Comparison of ENCODE assay signal across 9 mouse cellular contexts in the genomic region with DNA sequence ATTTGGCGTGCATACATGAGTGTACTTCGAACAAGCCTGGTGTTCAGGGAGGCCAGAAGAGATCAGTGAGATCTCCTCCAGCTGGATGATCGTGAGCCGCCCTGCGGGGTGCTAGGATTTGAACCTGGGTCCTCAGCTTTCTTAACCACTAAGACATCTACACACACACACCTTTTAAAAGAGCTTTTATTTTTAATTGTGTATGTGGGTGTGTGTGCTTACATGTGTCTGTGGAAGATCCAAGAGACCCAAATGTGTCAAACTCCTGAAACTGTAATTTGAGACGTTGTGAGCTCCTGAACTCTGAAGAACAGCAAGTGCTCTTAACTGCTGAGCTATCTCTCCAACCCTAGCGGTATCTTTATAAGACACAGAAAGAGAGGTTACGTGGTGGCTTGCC. TPM values are rescaled to one million over a fixed set of nuclear protein-coding genes. Genes with fewer than 3 reads are reported as not detected.
DNase-seq lines count a peak whose midpoint lies in the region; ATAC-seq and TF ChIP-seq lines count a peak whose summit lies in the region.
"Had no signal": no experiment of that assay in that cellular context is flagged by ENCODE, and none has a peak within 500 bp of the region (broad histone marks: within the 10 kb centered on the region; RNA-seq: fewer than 3 reads in every experiment).

No protein-coding gene starts in this region.

- H3K27ac ChIP-seq in heart, embryonic 16.5 days (ENCODE audit: low read length): peak overlapping the region; percentile 73; the same call in 1 of the 2 replicates
- H3K27ac ChIP-seq in MEL (ENCODE audit: control insufficient read depth, low read depth, low read length): no peak overlapping the region; the same call in none of the 2 replicates
- no peak overlapping the region for H3K27ac ChIP-seq in hindbrain, embryonic 16.5 days (ENCODE audit: low read depth, low read length)
- no peak overlapping the region for H3K27ac ChIP-seq in midbrain, embryonic 16.5 days (ENCODE audit: low read length)

- H3K27me3 ChIP-seq in heart, embryonic 16.5 days (ENCODE audit: control insufficient read depth, insufficient read depth, low read length): no peaks in the 10 kb centered on the region
- no peaks in the 10 kb centered on the region for H3K27me3 ChIP-seq in MEL (ENCODE audit: control insufficient read depth in 1 of 2, insufficient read depth in 2 of 2, low read length in 2 of 2)
- H3K27me3 ChIP-seq in hindbrain, embryonic 16.5 days (replicated peaks; ENCODE audit: control insufficient read depth, insufficient read depth, low read length): no peaks in the 10 kb centered on the region
- H3K27me3 ChIP-seq in midbrain, embryonic 16.5 days (ENCODE audit: control insufficient read depth, insufficient read depth, low read depth, low read length): no peaks in the 10 kb centered on the region
- H3K27me3 ChIP-seq: Patski had no signal

- no peak for TF ChIP-seq CTCF in MEL (IDR thresholded peaks at IDR 0.05 in 2 of 3, conservative IDR thresholded peaks at IDR 0.05 in 1 of 3; ENCODE audit: control insufficient read depth in 1 of 3, insufficient read depth in 1 of 3, low read depth in 2 of 3, low read length in 3 of 3, poor library complexity in 1 of 3, severe bottlenecking in 1 of 3)

- no peak for ATAC-seq in heart, embryonic 16.5 days (replicated peaks; ENCODE audit: extremely low read depth, insufficient read depth, low FRiP score)
- no peak for ATAC-seq in hindbrain, embryonic 16.5 days
- ATAC-seq in midbrain, embryonic 16.5 days: no peak

- DNase-seq in heart, postnatal 36 days: no peak
- DNase-seq in MEL (ENCODE audit: low read depth, low spot score): peak; percentile 73
- DNase-seq in thymus, postnatal 0 days (ENCODE audit: low spot score): no peak
- DNase-seq in cerebellum, adult 11-12 months: no peak
- DNase-seq in right cerebral cortex, postnatal 4 days: no peak

- peak overlapping the region; percentile 90 for H3K4me3 ChIP-seq in heart, embryonic 16.5 days (ENCODE audit: low read length)
- peak overlapping the region; percentile 69 to 79 for H3K4me3 ChIP-seq in MEL (ENCODE audit: control insufficient read depth in 1 of 2, insufficient read depth in 1 of 2, low read depth in 2 of 2, low read length in 2 of 2)
- H3K4me3 ChIP-seq in hindbrain, embryonic 16.5 days (ENCODE audit: low read length): peak overlapping the region; percentile 66
- peak overlapping the region; percentile 46 for H3K4me3 ChIP-seq in midbrain, embryonic 16.5 days (ENCODE audit: low read depth, low read length)

- no peaks in the 10 kb centered on the region for H3K36me3 ChIP-seq in heart, embryonic 16.5 days (ENCODE audit: control insufficient read depth, insufficient read depth)
- peaks cover 0 to 24% of the 10 kb centered on the region in 2 experiments; a peak in 2 of 4 replicates for H3K36me3 ChIP-seq in MEL (ENCODE audit: control insufficient read depth in 1 of 2, insufficient read depth in 2 of 2, low read length in 2 of 2)
- no peaks in the 10 kb centered on the region for H3K36me3 ChIP-seq in hindbrain, embryonic 16.5 days (ENCODE audit: control insufficient read depth, insufficient read depth, low read length)
- no peaks in the 10 kb centered on the region for H3K36me3 ChIP-seq in midbrain, embryonic 16.5 days (ENCODE audit: control insufficient read depth, insufficient read depth, low read length)

- H3K9me3 ChIP-seq in heart, embryonic 16.5 days (replicated peaks; ENCODE audit: control insufficient read depth, low read length): no peaks in the 10 kb centered on the region
- H3K9me3 ChIP-seq in MEL (replicated peaks; ENCODE audit: insufficient read depth, low read length): no peaks in the 10 kb centered on the region
- H3K9me3 ChIP-seq in hindbrain, embryonic 16.5 days (ENCODE audit: control insufficient read depth, low read length): no peaks in the 10 kb centered on the region
- no peaks in the 10 kb centered on the region for H3K9me3 ChIP-seq in midbrain, embryonic 16.5 days (replicated peaks; ENCODE audit: control insufficient read depth, low read length, poor library complexity, severe bottlenecking)

- TF ChIP-seq EP300 in MEL (IDR thresholded peaks at IDR 0.05; ENCODE audit: low read depth in 1 of 2, low read length in 2 of 2): no peak

- intact Hi-C loops in heart, postnatal 36 days (cut with DNase I): loop anchor here (2.0 kb wide), 1 partner anchor 32 kb away; no protein-coding TSS in a partner anchor

- TF ChIP-seq RAD21 in MEL (IDR thresholded peaks at IDR 0.05; ENCODE audit: low read depth, low read length): no peak

- peak overlapping the region; percentile 73 for H3K4me2 ChIP-seq in heart, embryonic 16.5 days (ENCODE audit: low read depth, low read length)
- peak overlapping the region; percentile 70 for H3K4me2 ChIP-seq in hindbrain, embryonic 16.5 days (ENCODE audit: low read length)
- peak overlapping the region; percentile 61 for H3K4me2 ChIP-seq in midbrain, embryonic 16.5 days (ENCODE audit: low read length)

- 36% methylated on average over 8 of the region's 8 CpGs for WGBS in heart, embryonic 16.5 days
- 50% methylated on average over 8 of the region's 8 CpGs for WGBS in hindbrain, embryonic 16.5 days
- WGBS in midbrain, embryonic 16.5 days: 47% methylated on average over 8 of the region's 8 CpGs

- peaks cover 1% of the 10 kb centered on the region for H3K79me2 ChIP-seq in MEL (ENCODE audit: control insufficient read depth, insufficient read depth, low read length, poor library complexity)

- H3K9ac ChIP-seq in heart, embryonic 16.5 days (ENCODE audit: low read length): peak overlapping the region; percentile 81
- H3K9ac ChIP-seq in MEL (ENCODE audit: control insufficient read depth, low read depth, low read length, poor library complexity, severe bottlenecking): peak overlapping the region; percentile 60
- H3K9ac ChIP-seq in hindbrain, embryonic 16.5 days (ENCODE audit: low read depth, low read length): peak overlapping the region; percentile 72
- H3K9ac ChIP-seq in midbrain, embryonic 16.5 days (ENCODE audit: low read depth, low read length): peak overlapping the region; percentile 59

- no peak for TF ChIP-seq POLR2A in MEL (IDR thresholded peaks at IDR 0.05; ENCODE audit: control insufficient read depth in 1 of 2, insufficient read depth in 1 of 2, low read depth in 1 of 2, low read length in 2 of 2, poor library complexity in 1 of 2)

- H3K4me1 ChIP-seq in heart, embryonic 16.5 days (ENCODE audit: control insufficient read depth, insufficient read depth, low read length): peaks cover 31% of the 10 kb centered on the region
- peaks cover 19 to 23% of the 10 kb centered on the region in 2 experiments for H3K4me1 ChIP-seq in MEL (ENCODE audit: control insufficient read depth in 1 of 2, insufficient read depth in 2 of 2, low read length in 2 of 2)
- H3K4me1 ChIP-seq in hindbrain, embryonic 16.5 days (ENCODE audit: control insufficient read depth, insufficient read depth, low read depth, low read length): peaks cover 15% of the 10 kb centered on the region
- H3K4me1 ChIP-seq in midbrain, embryonic 16.5 days (ENCODE audit: control insufficient read depth, insufficient read depth, low read length): peaks cover 14% of the 10 kb centered on the region

TF ChIP-seq in MEL, 35 proteins besides CTCF, POLR2A, EP300 and RAD21:
- TF ChIP-seq MXI1 (IDR thresholded peaks at IDR 0.05; ENCODE audit: low read depth, low read length) (0 out of 2 replicates have a peak, but pooled peaks have one; percentile 4), NELFE (IDR thresholded peaks at IDR 0.05; ENCODE audit: low read depth, low read length) (no peak), JUND (IDR thresholded peaks at IDR 0.05; ENCODE audit: low read depth, low read length) (no peak), MYC (IDR thresholded peaks at IDR 0.05; ENCODE audit: low read depth, low read length) (no peak)
TF ChIP-seq in MEL: peak in this region for 1.

RNA-seq across cellular contexts. Expression of gene Dcaf4, which starts 0.8 kb away (rescaled TPM):
- polyA plus RNA-seq in heart, embryonic 16.5 days (2015; fragmentation: Nextera tagmentation; extraction: Ambion mirVana): 26.9 and 27.4 TPM in 2 replicates
- 10 to 100 TPM; 14.8 to 17.7 TPM for total RNA-seq in heart, postnatal 36 days (2021)
- total RNA-seq in MEL (2012; rRNA removed): 25.5 and 25.7 TPM in 2 replicates
- 10 to 100 TPM in 1 of 2 experiments, not detected in 1; 35.9 TPM for polyA plus RNA-seq in MEL (2012; ENCODE audit: insufficient read depth in 1 of 2, insufficient read length in 2 of 2, low read depth in 1 of 2, low replicate concordance in 2 of 2, missing spikeins in 1 of 2)
- 47.3 and 48.2 TPM in 2 replicates for polyA plus RNA-seq in hindbrain, embryonic 16.5 days (2015; fragmentation: Nextera tagmentation; extraction: Ambion mirVana)
- polyA plus RNA-seq in midbrain, embryonic 16.5 days (2015; fragmentation: Nextera tagmentation; extraction: Ambion mirVana): 46.1 and 50.3 TPM in 2 replicates
- polyA plus RNA-seq in thymus, postnatal 0 days (2015; fragmentation: Nextera tagmentation; extraction: Ambion mirVana): 25.0 and 26.2 TPM in 2 replicates

RNA-seq across cellular contexts. Expression of gene Dpf3, which starts 33.6 kb away (rescaled TPM):
- 19.2 and 21.8 TPM in 2 replicates for polyA plus RNA-seq in heart, embryonic 16.5 days (2015; fragmentation: Nextera tagmentation; extraction: Ambion mirVana)
- 10 to 100 TPM; 16.3 to 22.3 TPM for total RNA-seq in heart, postnatal 36 days (2021)
- 3.2 and 4.2 TPM in 2 replicates for total RNA-seq in MEL (2012; rRNA removed)
- polyA plus RNA-seq in MEL (2012; ENCODE audit: insufficient read depth in 1 of 2, insufficient read length in 2 of 2, low read depth in 1 of 2, low replicate concordance in 2 of 2, missing spikeins in 1 of 2): 1 to 10 TPM in 1 of 2 experiments, not detected in 1; 6.8 TPM
- 20.9 and 23.2 TPM in 2 replicates for polyA plus RNA-seq in hindbrain, embryonic 16.5 days (2015; fragmentation: Nextera tagmentation; extraction: Ambion mirVana)
- polyA plus RNA-seq in midbrain, embryonic 16.5 days (2015; fragmentation: Nextera tagmentation; extraction: Ambion mirVana): 19.3 and 20.9 TPM in 2 replicates
- 0.78 and 1.1 TPM in 2 replicates for polyA plus RNA-seq in thymus, postnatal 0 days (2015; fragmentation: Nextera tagmentation; extraction: Ambion mirVana)
